Mouse (Mus musculus): ENCODE results near the gene Syce3.

DNA sequence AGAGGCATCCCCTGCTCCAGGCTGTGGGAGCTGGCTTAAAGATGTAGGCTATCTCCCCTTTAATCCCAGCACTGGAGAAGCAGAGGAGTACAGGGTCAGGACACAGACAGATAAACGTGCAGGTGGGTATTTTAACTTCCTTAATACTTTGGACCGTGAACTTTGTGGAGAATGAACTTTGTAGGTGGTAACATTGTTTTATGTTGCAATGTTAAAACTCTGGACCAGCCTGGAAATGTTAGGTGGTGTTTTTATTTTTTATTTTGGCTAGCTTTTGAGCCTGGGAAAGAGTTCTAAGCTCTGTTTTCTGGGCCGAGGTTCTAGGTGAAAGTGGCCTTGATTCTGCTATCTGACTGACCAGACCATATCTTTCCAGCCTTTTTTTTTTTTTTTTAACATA is 21.0 kb upstream of the Syce3 start:
- no peak for TF ChIP-seq POLR2A (IDR thresholded peaks at IDR 0.05; ENCODE audit: borderline replicate concordance, low read depth, low read length)
- no peak for TF ChIP-seq CTCF (IDR thresholded peaks at IDR 0.05; ENCODE audit: low read depth, low read length)
